Comparison of ENCODE assay signal across 8 mouse cellular contexts in genomic region chr9:106822381-106823104, GRCm38 (mm10). TPM values are rescaled to one million over a fixed set of nuclear protein-coding genes. Genes with fewer than 3 reads are reported as not detected.
DNase-seq lines count a peak whose midpoint lies in the region; ATAC-seq and TF ChIP-seq lines count a peak whose summit lies in the region.

No protein-coding gene starts in this region.

- H3K27ac ChIP-seq in hindbrain, embryonic 13.5 days, result peak overlapping the region; percentile 94

- 5% methylated on average over 31 of the region's 32 CpGs for WGBS in hindbrain, embryonic 13.5 days

- no peak for TF ChIP-seq CTCF in Patski (IDR thresholded peaks at IDR 0.05)

- POLR2A ChIA-PET in Patski (lab: Charles Lee), result interaction anchor here (0.6 kb wide), 1 partner anchor 1845 kb away, joined by 4 read pairs; no protein-coding TSS in a partner anchor

- H3K9me3 ChIP-seq in hindbrain, embryonic 13.5 days, result no peaks in the 10 kb centered on the region

- H3K27me3 ChIP-seq in Patski, result no peaks in the 10 kb centered on the region
- no peaks in the 10 kb centered on the region for H3K27me3 ChIP-seq in hindbrain, embryonic 13.5 days

- H3K36me3 ChIP-seq in hindbrain, embryonic 13.5 days, result no peaks in the 10 kb centered on the region

- DNase-seq in Patski (ENCODE audit: low read depth, low spot score), result peak; percentile 59
- DNase-seq in cerebellum, postnatal 10 days, result peak; percentile 88 to 91
- DNase-seq in frontal cortex, postnatal 14 days (ENCODE audit: low spot score in 2 of 2), result peak; percentile 61 to 63
- DNase-seq in left cerebral cortex, adult 11 months (ENCODE audit: low spot score), result peak; percentile 59
- peak; percentile 91 to 93 for DNase-seq in lung, postnatal 4 days
- DNase-seq in right cerebral cortex, adult 18-20 months, result peak; percentile 82
- DNase-seq in urinary bladder, postnatal 10 days (ENCODE audit: low spot score), result peak; percentile 70

- CTCF ChIA-PET in Patski (lab: Charles Lee), result no interaction called here

- in situ Hi-C loops in Patski (cut with MboI; ENCODE audit: low pct_unique_long_range_greater_than_20kb), result loop anchor here (25.0 kb wide), 1 partner anchor 135 kb away; the partner anchor contains the start of gene Tex264

- peak overlapping the region; percentile 89 for H3K9ac ChIP-seq in hindbrain, embryonic 13.5 days

- ATAC-seq in Patski, result peak; percentile 84
- ATAC-seq in hindbrain, embryonic 13.5 days (ENCODE audit: low FRiP score), result peak; percentile 67

- H3K4me2 ChIP-seq in hindbrain, embryonic 13.5 days, result peak overlapping the region; percentile 89

- peaks cover 10% of the 10 kb centered on the region for H3K4me1 ChIP-seq in hindbrain, embryonic 13.5 days (replicated peaks)

- H3K4me3 ChIP-seq in hindbrain, embryonic 13.5 days, result peak overlapping the region; percentile 88

RNA-seq across cellular contexts. Expression of gene Dcaf1, which starts 0.9 kb away (rescaled TPM):
- 30.8 TPM for polyA plus RNA-seq in Patski (2021)
- polyA plus RNA-seq in hindbrain, embryonic 13.5 days (2015; fragmentation: Nextera tagmentation; extraction: Ambion mirVana), result 19.7 and 21.8 TPM in 2 replicates

RNA-seq across cellular contexts. Expression of gene Rad54l2, which starts 33.5 kb away (rescaled TPM):
- 13.1 TPM for polyA plus RNA-seq in Patski (2021)
- 8.2 and 8.8 TPM in 2 replicates for polyA plus RNA-seq in hindbrain, embryonic 13.5 days (2015; fragmentation: Nextera tagmentation; extraction: Ambion mirVana)

Comparison
In these comparisons a context has a peak if more than half of its experiments do, and no peak if none do; other contexts are left out.
1. Peak in every context shown above with its lines: DNase-seq, ATAC-seq, H3K4me3 ChIP-seq and H3K27ac ChIP-seq.